Mouse (Mus musculus): ENCODE data around the gene Sidt1.
"Not testable (repeated sequence)": the region's sequence is repeated elsewhere in the genome, so short reads cannot be mapped to it uniquely, and the experiment has no call there.

Gene Sidt1

DNA sequence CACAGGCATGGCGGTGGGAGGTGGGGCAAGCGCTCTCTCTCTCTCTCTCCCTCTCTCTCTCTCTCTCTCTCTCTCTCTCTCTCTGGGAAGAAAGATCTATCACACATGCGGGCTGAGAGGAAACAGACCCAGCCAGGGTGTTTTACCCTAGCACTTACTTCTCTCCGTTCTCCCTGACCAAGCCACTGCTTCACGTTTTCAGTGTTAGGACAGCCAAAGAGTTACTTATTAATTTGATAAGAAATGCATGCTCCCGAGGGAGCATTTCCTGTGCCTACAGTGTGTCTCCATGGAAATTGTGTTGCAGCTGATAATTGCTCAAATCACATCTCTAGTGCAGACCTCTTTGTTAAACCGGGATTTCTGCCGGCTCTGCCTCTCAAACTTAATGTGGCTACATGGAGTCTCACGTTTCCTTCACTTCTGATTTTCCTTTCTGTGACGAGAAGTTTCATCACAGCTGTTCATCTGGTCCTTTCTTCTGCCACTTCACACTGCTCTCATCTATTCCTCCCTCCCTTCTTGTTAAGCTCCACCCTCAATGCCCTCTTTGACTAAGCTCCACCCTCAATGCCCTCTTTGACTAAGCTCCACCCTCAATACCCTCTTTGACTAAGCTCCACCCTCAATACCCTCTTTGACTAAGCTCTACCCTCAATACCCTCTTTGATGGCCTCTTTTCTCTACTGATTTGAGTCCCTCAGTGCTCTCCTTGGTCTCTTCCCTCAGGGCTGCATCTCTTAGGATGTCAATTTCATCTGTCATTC lies 30.7 kb downstream of the Sidt1 start:
- DNase-seq: no peak

GRCm38 (mm10) chr16:44299438-44300093 lies 33.4 kb downstream of the Sidt1 start:
- DNase-seq: no peak

DNA sequence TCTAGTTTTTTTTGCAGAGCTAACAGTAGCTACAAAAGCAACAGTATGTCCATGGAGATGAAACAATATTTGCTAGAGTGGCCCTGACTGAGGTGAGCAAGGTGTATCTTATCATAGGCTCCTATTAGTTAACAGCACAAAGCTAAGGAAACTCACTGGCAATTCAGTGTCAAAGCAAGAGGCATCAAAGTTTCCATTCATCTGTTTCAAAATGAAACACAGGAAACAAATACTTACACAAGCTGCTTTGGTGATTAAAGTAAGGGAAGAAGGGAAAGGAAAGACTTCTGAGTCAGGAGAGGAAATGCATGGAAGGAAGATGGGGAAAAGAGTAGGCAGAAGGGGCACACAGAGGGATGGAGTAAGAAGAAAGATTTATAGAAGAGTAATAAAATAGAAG lies 39.0 kb downstream of the Sidt1 start:
- no peak for DNase-seq

DNA sequence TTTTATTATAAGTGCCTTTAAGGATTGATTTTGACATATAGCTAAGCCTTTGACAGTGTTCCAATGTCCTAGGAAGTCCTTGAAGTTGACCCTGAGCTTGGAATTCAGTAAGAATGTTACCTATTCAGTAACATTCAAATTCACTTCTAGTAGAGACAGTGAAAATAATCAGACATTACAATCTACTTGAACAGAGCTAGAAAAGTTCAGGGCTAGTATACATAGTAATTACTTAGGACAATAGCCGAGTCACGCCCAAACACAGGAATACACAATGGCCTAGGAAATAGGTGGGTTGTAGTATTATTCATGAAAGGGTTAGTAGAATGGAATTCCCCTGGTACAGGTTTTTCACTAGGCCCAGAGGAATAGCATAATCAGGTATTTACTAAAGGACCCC lies 40.3 kb downstream of the Sidt1 start:
- not testable (repeated sequence) for DNase-seq

DNA sequence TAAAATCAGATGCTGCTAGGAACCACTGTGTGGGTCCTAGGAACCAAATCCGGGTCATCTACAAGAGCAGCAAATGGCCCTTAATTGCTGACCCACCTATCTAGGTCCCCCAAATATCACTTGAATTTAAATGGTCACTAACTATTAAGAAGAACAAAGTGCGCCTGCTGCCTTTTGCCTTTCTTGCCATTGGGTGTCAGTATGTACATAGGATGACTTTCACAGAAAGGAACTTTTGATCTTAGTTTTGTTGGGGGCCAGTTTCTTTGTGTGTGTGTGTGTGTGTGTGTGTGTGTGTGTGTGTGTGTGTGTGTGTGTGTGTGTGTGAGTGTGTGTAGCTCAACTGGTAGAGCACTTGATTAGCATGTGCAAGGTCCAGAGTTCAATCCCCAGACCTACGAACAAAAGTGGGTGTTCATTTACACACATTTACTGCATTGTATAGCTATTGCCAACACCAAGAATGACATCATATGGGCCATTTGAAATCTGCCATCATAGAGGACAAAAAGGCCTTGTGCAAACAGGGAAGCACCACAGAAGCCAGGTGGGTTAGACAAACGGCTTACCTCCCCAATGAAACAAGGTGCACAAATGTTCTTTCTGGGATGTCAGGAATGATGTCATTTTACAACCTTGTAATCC lies 43.9 kb downstream of the Sidt1 start:
- DNase-seq: no peak

- no peak for DNase-seq
These were observed 45.5 kb downstream of the Sidt1 start for GRCm38 (mm10) chr16:44287356-44287950.

DNA sequence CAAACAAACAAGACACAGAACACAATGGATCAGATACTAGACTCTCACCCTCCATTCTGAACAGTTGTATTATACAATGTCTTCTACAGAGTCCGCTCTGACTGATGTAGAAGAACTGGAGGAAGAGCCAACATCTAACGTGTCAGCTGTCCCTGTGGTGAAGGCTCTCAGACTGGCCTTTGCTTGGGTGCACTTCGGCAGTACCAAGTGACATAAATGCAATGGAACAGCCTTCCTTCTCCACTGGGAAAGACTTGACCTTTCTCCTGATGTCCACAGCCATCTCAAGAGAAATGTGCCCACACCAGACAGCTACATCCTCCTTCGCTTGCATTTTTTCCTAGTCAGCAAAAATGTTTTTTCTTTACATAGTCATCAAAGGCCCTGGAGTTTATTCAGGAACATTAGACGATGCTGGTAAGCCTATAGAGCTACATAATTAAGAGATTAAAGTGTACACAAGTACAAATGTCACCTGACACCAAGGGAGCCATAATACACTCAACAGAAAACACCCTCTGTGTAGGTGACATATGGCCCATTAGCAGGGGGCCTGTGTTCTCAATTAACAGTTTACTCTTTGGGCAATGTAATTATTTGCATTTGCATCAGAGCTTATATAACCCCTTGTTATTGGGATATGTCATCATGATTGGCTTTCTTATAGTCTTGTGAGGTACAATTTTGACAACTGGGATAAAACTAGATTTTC lies 50.2 kb downstream of the Sidt1 start:
- DNase-seq: no peak

GRCm38 (mm10) chr16:44282036-44282435 lies 51.0 kb downstream of the Sidt1 start:
- DNase-seq: no peak

- no peak for DNase-seq
These were observed 52.2 kb downstream of the Sidt1 start for GRCm38 (mm10) chr16:44280806-44281205.

DNA sequence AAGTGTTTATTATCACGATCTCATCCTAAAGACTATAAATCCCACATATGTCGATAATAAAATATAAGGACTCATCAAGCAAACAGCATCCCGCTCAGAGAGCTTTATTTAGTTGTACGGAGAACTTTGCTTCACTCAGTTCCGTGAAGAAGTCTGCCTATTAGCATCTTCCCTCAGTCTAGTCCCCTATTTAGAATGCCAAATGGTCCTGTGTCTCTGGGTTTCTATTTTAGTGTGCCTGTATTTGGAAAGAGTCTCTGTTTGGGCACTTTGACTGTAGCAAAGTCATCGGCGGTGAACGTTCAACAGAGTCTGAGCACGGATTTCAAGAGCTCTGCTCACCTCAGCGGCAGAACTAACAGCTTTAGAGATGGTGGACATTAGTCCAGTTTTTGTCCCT lies 55.8 kb downstream of the Sidt1 start:
- DNase-seq: no peak

GRCm38 (mm10) chr16:44271371-44272038 lies 61.5 kb downstream of the Sidt1 start:
- no peak for DNase-seq

GRCm38 (mm10) chr16:44270606-44271005 lies 62.4 kb downstream of the Sidt1 start:
- DNase-seq: no peak

- DNase-seq: no peak
These were observed 63.4 kb downstream of the Sidt1 start for GRCm38 (mm10) chr16:44269578-44269977.

DNA sequence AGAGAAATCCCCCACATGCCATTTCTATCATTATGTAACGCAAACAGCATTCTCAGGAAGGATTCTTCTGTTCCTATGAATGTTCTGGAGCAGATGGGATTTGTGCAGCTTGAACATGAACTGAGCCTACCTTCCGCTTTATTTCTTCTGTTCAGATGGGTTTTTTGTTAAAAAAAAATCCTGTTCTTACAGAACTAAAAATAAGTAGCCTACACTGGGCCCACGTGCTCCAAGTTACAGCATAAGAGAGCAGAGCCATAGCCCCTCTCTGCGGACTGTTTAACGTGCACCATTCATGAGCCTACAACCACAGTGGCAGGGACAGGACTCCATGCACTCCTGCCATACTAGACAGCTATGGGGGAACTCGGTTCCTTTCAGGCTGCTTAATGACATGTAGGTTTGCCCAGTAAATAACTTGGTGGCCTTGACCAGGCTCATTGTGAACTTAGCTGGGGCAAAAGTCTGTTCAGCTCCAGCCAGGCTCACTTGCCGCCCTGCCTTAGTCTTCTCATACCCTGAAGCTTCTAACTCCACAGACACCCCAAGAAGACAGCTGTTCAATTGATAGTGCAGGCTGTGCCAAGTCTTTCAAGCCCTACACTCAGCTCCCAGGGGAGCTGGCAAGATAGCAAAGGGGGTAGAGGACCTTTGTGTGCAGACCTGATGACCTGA lies 64.3 kb downstream of the Sidt1 start:
- DNase-seq: no peak

DNA sequence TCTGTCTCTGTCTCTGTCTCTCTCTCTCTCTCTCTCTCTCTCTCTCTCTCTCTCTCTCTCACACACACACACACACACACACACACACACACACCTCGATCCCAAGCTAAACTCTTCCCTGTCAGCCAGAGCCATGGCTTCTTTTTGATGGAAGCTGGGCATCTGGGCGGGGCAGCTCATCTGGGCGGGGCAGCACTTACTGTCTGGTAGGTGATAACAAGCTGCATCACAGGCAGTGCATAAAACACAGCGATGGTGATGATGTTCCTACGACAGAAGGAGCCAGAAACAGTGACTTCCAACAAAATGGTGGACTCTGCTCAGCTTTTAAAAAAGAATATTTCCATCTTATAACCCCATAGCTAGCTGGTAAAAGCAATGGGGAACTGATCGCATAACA lies 67.4 kb downstream of the Sidt1 start:
- DNase-seq: no peak

DNA sequence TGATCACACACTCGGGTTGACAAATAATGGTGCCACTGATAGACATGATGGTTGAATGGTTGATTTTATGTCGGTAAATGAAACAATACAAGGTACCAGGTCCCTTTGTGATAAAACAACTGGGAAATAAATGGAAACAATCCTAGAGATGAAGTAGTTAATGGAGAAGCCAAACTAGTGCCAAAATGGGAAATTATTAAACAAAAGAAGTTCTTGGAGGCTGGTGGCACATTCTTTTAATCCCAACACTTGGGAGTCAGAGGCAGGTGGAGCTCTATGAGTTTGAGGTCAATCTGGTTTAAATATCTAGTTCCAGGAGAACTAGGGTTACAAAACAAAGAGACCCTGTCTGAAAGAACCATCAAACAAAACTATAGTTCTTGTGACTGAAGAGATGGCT lies 68.1 kb downstream of the Sidt1 start:
- no peak for DNase-seq

DNA sequence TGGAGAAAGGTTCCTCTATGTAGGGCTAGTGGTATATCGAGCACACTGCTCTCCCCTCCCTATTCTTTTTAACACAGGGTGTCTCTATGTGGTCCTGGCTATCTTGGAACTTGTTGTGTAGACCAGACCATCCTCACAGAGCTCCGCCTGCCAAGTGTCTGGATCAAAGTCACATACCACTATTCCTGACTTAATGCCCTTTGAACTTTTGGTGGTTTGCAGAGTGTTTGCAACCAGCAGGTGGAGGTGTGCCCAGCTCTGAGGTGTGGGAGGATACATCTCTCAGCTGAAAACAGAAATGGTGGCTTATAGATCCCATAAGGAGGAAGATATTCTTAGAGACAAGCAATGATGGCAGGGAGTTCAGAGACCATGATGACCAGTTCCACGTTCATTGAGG lies 75.5 kb downstream of the Sidt1 start:
- DNase-seq: no peak

DNA sequence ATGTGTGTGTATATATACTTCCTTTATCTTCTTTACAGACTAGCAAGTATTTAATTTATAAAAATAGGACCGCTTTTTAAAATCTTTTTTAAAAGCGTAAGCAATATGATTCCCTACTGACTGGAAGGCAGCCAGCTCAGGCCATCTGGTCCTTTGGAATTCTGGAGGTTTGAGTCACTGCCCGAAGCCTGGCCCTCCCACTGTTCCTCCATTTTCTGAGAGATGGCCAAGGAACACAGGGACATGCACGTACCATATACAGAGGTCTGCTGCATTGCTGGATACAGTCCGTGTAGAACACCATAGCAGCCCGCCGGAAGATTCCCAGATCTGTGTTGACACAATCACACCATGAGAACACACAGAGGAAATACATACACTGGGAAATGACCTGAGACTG lies 78.3 kb downstream of the Sidt1 start:
- DNase-seq: no peak

GRCm38 (mm10) chr16:44253797-44254634 lies 79.0 kb downstream of the Sidt1 start:
- DNase-seq: no peak

GRCm38 (mm10) chr16:44252735-44253134 lies 80.3 kb downstream of the Sidt1 start:
- DNase-seq: no peak

DNA sequence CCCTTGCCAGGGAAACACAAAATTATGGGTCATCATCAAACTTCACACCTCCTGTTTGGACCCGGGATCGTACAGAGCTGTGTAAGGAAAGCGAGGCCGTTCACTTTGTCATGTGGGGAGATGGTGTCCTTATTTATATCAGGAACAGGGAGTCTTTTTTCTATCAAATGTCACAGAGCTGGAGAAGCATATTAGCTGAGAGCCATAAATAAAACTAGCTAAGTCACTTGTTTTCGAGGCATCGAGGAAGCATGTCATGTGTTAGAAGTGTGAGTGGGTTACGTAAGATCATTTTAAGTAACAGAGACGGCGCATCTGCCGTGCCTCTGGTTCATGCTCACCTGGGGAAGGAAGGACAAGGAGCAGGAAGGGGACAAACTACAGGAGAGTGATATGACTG lies 83.0 kb downstream of the Sidt1 start:
- no peak for DNase-seq

Measured in thymus, postnatal 4 days (tissue).